Mouse (Mus musculus) megakaryocyte progenitor cell, adult 5-6 weeks (primary cell): Measurements from ENCODE around the gene Kdm4d. TPM values are rescaled to one million over a fixed set of nuclear protein-coding genes. Genes with fewer than 3 reads are reported as not detected.
"Not testable (repeated sequence)": the region's sequence is repeated elsewhere in the genome, so short reads cannot be mapped to it uniquely, and the experiment has no call there.

Experiments used
- ATAC-seq: replicated peaks from 2 replicates; pipeline ENCODE4 v1.8.0; 2016; ENCODE audit warnings: mild to moderate bottlenecking, moderate TSS enrichment, inconsistent platforms; ENCODE audit not compliant: poor library complexity
- total RNA-seq, 2 experiments: library from RNA; stranded (forward) in 1 of 2; stranded (reverse) in 1 of 2; fragments of 157-497, 149-512 nt in 1 of 2; fragments of 200-1000 nt in 1 of 2; gene quantifications; 2 replicates each; pipeline versions ENCODE4 v1.2.3 to v1.2.4; 2015 to 2017

The Kdm4d gene
- total RNA-seq, 2 experiments from 2014 or later = 0.12 TPM; not detected in 1

DNA sequence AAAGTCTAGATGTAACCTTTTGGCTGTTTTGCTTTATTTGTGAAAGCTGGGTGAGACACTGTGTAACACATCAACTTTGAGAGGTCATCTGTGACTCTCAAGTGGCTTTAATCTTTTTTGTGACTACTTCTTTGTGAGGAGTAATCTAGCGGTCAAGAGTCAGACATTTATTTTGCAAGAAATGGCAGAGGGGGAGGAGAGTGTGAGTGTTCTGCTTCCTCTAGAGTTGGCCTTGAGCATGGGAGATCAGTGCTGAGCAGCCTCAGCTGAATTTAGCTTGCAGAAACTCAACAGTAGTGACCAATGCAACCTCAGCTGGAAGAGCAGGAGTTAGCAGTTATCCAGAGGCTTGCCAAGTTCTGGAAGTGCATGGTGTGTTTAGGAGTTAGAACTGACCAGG, 37.7 kb downstream of the Kdm4d start:
- ATAC-seq = not testable (repeated sequence)

DNA sequence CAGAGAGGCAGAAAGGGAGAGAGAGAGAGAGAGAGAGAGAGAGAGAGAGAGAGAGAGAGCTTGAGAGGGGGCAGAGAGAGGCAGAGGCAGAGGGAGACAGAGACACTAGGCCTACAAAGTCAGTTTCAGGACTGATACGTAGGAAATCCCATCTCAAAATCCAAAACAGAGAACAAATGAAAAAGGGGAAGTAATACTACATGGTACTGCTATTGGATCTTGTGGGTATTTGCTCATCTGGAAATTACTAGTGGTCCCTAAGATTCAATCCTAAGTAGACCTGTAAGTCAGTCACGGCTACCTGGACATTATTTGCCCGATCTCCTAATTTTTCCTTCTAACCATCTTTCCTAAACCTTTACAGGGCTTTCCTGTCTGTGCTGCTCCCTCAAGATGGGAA, 44.0 kb downstream of the Kdm4d start:
- 0 out of 2 replicates have a peak, but pooled peaks have one; percentile 29 for ATAC-seq

DNA sequence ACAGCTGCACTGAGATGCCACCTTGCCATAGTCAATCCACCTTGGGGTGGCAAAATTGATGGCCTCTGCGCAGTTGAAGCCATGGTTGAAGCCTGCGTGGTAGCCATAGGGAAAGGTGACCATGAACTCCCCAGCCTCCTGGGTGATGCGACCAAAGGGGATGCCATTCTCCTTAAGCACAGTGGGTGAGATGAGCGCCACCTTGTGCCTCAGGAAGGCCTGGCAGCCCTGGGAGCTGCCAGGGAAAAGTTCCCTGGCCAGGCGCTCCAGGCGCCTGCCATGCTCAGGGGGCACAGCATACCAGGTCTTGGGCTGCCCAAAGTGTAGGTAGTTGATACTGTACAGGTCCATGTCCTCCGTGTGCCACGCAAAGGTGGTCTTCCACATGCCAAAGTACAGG, 49.2 kb downstream of the Kdm4d start:
- ATAC-seq = peak; percentile 87

DNA sequence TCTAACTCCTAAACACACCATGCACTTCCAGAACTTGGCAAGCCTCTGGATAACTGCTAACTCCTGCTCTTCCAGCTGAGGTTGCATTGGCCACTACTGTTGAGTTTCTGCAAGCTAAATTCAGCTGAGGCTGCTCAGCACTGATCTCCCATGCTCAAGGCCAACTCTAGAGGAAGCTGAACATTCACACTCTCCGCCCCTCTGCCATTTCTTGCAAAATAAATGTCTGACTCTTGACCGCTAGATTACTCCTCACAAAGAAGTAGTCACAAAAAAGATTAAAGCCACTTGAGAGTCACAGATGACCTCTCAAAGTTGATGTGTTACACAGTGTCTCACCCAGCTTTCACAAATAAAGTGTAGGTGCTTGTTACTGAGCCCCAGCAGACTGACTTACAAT, 53.2 kb downstream of the Kdm4d start:
- not testable (repeated sequence) for ATAC-seq

GRCm38 (mm10) chr9:14440347-14440746, 59.9 kb downstream of the Kdm4d start:
- ATAC-seq = no peak

GRCm38 (mm10) chr9:14433252-14433939, 66.9 kb downstream of the Kdm4d start:
- ATAC-seq = no peak

Other genes starting within 250 kb of the Kdm4d start
- 6.1 and 7.5 TPM in 2 replicates for gene Sesn3, start 225.4 kb downstream of the Kdm4d start, total RNA-seq (2015)
- gene Sesn3, start 225.4 kb downstream of the Kdm4d start, total RNA-seq (2017) = 4.5 and 5.6 TPM in 2 replicates
- gene Endod1, start 119.0 kb downstream of the Kdm4d start, total RNA-seq (2015) = 17.0 and 20.1 TPM in 2 replicates
- gene Endod1, start 119.0 kb downstream of the Kdm4d start, total RNA-seq (2017) = 19.1 and 21.4 TPM in 2 replicates
- gene Cwc15, start 135 bp upstream of the Kdm4d start, total RNA-seq (2015) = 199 and 231 TPM in 2 replicates
- 247 and 284 TPM in 2 replicates for gene Cwc15, start 135 bp upstream of the Kdm4d start, total RNA-seq (2017)
- gene Amotl1, start 144.6 kb upstream of the Kdm4d start, total RNA-seq (2015) = not detected in 2 replicates
- 0.24 TPM in 1 of 2 replicates, not detected in the other for gene Amotl1, start 144.6 kb upstream of the Kdm4d start, total RNA-seq (2017)
- gene Piwil4, start 240.3 kb upstream of the Kdm4d start, total RNA-seq (2015) = 0.29 TPM in 1 of 2 replicates, not detected in the other
- not detected in 2 replicates for gene Piwil4, start 240.3 kb upstream of the Kdm4d start, total RNA-seq (2017)